Mouse (Mus musculus): ENCODE measurements around the gene Rab11fip4.

- TF ChIP-seq CTCF (IDR thresholded peaks at IDR 0.05; ENCODE audit: control insufficient read depth, insufficient read depth, low read length) (no peak), POLR2A (IDR thresholded peaks at IDR 0.05; ENCODE audit: borderline replicate concordance, control insufficient read depth, low read depth, low read length) (no peak)
These were observed 124.3 kb downstream of the Rab11fip4 start for GRCm38 (mm10) chr11:79715316-79715715.
